Mouse (Mus musculus): ENCODE results near the gene Cdc40. TPM values are rescaled to one million over a fixed set of nuclear protein-coding genes. Genes with fewer than 3 reads are reported as not detected.

Gene Cdc40
- polyA plus RNA-seq (2015; fragmentation: Nextera tagmentation; extraction: Ambion mirVana) = 22.9 and 25.4 TPM in 2 replicates

GRCm38 (mm10) chr10:40882831-40883643 lies at the start of gene Cdc40, which contains the start of gene Wasf1:
Cdc40 (minus strand) TSS chr10:40883311.
Wasf1 (plus strand) TSS chr10:40883475.
- Histone ChIP-seq H3K9me3 (replicated peaks) (no peaks in the 10 kb centered on the region), H3K4me3 (replicated peaks) (peak within 1 kb of the TSS; percentile 92), H3K4me1 (peaks cover 32% of the 10 kb centered on the region), H3K27ac (replicated peaks) (peak within 1 kb of the TSS; percentile 100), H3K36me3 (no peaks in the 10 kb centered on the region), H3K27me3 (replicated peaks) (no peaks in the 10 kb centered on the region), H3K9ac (replicated peaks) (peak within 1 kb of the TSS; percentile 97), H3K4me2 (peak within 1 kb of the TSS; percentile 67)
- peak; percentile 97 for ATAC-seq (ENCODE audit: low FRiP score)
- 0% methylated on average over 44 of the region's 44 CpGs for WGBS

DNA sequence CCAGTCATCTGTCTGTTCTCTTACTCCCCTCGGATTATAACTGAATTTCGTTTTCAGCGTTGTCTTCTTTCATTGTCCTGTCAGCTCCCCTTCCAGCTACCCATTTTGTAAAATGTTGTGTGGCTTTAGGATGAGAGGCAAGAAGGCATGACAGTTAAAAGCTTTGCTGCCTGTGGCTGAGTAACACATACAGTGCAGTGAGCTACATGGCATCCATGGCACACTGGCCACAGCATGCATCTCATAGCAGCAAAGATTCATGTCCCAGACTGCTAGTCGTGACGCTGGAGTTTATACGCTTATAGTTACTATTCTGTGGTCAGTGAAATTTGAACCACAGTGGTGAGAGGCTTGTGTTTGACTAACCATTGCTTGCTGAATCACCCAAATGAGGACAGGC lies 36.4 kb upstream of the Cdc40 start:
- Histone ChIP-seq H3K9ac (replicated peaks) (no peak overlapping the region), H3K27ac (replicated peaks) (no peak overlapping the region), H3K4me1 (peaks cover 8% of the 10 kb centered on the region), H3K36me3 (peaks cover 13% of the 10 kb centered on the region), H3K4me2 (no peak overlapping the region), H3K9me3 (replicated peaks) (no peaks in the 10 kb centered on the region), H3K27me3 (replicated peaks) (no peaks in the 10 kb centered on the region), H3K4me3 (replicated peaks) (no peak overlapping the region)
- no peak for ATAC-seq (ENCODE audit: low FRiP score)
- WGBS = 74% methylated on average over 6 of the region's 6 CpGs

DNA sequence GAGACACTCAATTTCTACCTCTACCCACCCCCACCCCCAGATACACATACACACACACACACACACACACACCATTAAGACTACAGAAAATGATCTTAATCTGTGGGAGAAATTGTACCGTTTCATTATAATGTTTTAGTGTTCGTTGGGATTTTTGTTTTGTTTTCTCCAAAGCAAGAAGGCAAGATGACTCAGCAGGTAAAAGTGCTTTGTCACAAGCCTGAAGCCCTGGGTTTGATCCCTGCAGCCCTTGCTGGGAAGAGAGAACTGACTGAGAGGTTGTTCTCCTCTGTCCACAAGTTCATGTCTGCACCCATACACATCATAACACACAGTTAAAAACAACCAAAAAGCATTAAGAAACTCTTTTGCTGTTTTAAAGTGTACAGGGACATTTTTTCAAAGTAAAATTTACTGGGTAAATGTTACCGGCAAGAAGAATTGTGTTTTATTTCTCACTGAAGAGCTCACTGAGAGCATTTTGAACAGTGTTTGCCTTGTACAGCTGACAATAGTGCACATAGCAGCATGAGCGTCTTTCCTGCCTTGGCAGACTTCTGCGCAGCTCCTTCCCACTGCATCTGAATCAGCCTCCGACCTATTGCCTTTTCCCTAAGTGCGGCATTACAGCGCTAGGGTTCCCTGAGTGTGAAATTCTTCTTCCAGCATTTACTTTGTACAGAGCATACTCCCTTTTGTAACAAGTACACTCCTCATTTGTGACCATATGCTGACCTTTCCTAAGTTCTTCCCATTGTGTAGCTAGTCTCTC lies 35.7 kb upstream of the Cdc40 start:
- no peak for ATAC-seq (ENCODE audit: low FRiP score)

DNA sequence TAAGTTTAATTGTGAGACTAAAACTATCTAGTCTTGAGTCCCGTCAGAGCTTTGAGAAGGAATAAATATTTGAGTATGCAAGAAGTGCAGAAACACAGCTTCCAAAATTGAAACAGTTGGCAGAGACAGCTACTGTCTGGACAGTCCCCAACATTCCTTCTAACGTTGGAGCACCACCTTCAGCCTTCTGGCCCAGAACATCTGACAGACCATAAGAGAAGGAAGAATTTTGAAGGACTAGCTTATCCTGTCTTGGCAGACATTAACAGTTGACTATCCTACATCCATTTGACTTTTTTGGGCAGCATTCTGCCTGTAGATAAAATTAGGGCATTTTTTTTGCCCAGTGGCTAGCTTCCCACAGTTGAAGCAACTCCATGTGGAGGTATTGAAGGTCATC lies 32.1 kb upstream of the Cdc40 start:
- Histone ChIP-seq H3K4me3 (replicated peaks) (no peak overlapping the region), H3K4me1 (peaks cover 8% of the 10 kb centered on the region), H3K27ac (replicated peaks) (no peak overlapping the region), H3K9me3 (replicated peaks) (no peaks in the 10 kb centered on the region), H3K4me2 (no peak overlapping the region), H3K27me3 (replicated peaks) (no peaks in the 10 kb centered on the region), H3K36me3 (no peaks in the 10 kb centered on the region), H3K9ac (replicated peaks) (no peak overlapping the region)
- ATAC-seq (ENCODE audit: low FRiP score) = no peak
- WGBS = 86% methylated on average over 2 of the region's 2 CpGs

More for the DNA sequence above, 35.7 kb upstream of the Cdc40 start:
- 77% methylated on average over 8 of the region's 8 CpGs for WGBS
- Histone ChIP-seq H3K27me3 (replicated peaks) (no peaks in the 10 kb centered on the region), H3K9ac (replicated peaks) (no peak overlapping the region), H3K4me3 (replicated peaks) (no peak overlapping the region), H3K9me3 (replicated peaks) (no peaks in the 10 kb centered on the region), H3K4me1 (peaks cover 8% of the 10 kb centered on the region), H3K4me2 (no peak overlapping the region), H3K27ac (replicated peaks) (no peak overlapping the region), H3K36me3 (peaks cover 9% of the 10 kb centered on the region; the same call in 1 of the 2 replicates)

DNA sequence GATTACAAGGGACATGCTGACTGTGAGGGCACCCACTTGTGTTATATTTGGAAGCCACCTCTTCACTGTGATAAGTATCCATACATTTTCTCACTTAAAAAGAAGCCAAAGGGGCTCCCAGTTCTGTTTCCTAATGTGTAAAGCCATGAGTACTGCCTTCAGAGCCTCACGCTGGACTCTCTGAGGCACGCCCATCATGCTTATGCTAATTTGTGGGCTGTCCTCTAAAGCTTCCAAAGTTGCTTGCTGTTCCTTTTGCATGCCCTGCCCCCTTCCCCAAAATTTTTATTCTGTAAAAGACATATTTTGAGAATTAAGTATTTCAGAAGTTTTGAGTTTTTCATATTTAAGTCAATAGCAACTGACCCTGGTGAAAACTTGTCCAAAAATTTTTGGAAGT lies 27.7 kb upstream of the Cdc40 start:
- Histone ChIP-seq H3K27me3 (replicated peaks) (no peaks in the 10 kb centered on the region), H3K27ac (replicated peaks) (no peak overlapping the region), H3K4me3 (replicated peaks) (no peak overlapping the region), H3K4me2 (no peak overlapping the region), H3K4me1 (peaks cover 11% of the 10 kb centered on the region), H3K9ac (replicated peaks) (no peak overlapping the region), H3K9me3 (replicated peaks) (no peaks in the 10 kb centered on the region), H3K36me3 (no peaks in the 10 kb centered on the region)
- ATAC-seq (ENCODE audit: low FRiP score) = no peak
- 63% methylated on average over 2 of the region's 2 CpGs for WGBS

- WGBS = 49% methylated on average over 2 of the region's 2 CpGs
- Histone ChIP-seq H3K9me3 (replicated peaks) (no peaks in the 10 kb centered on the region), H3K27ac (replicated peaks) (no peak overlapping the region), H3K4me3 (replicated peaks) (no peak overlapping the region), H3K36me3 (no peaks in the 10 kb centered on the region), H3K27me3 (replicated peaks) (no peaks in the 10 kb centered on the region), H3K4me1 (peaks cover 11% of the 10 kb centered on the region), H3K9ac (replicated peaks) (no peak overlapping the region), H3K4me2 (no peak overlapping the region)
- no peak for ATAC-seq (ENCODE audit: low FRiP score)
Observed at GRCm38 (mm10) chr10:40908580-40908979, 25.5 kb upstream of the Cdc40 start.

GRCm38 (mm10) chr10:40906802-40907201 lies 23.7 kb upstream of the Cdc40 start:
- WGBS = 44% methylated on average over 7 of the region's 7 CpGs
- Histone ChIP-seq H3K27me3 (replicated peaks) (no peaks in the 10 kb centered on the region), H3K4me2 (no peak overlapping the region), H3K4me1 (peaks cover 14% of the 10 kb centered on the region), H3K9me3 (replicated peaks) (no peaks in the 10 kb centered on the region), H3K27ac (replicated peaks) (no peak overlapping the region), H3K36me3 (no peaks in the 10 kb centered on the region), H3K4me3 (replicated peaks) (no peak overlapping the region), H3K9ac (replicated peaks) (no peak overlapping the region)
- ATAC-seq (ENCODE audit: low FRiP score) = no peak

DNA sequence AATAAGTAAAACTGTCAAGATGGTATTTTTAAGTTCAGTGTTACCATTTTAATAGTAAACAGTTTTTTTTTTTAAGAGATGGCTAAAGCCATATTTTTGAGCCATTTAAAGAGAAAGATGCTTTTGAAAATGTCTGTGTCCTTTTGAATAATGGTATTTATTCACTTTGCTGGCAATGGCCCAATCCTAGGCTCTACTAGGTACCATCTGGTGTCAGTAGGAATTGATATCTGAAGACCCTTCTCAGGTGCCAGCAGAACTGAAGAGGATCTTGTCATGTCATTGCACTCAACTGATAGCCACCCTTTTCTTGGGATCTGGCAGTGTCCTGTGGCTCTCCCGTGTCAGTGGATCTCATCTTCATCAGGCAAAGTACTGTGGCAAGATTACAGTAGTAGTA lies 23.0 kb upstream of the Cdc40 start:
- Histone ChIP-seq H3K4me2 (no peak overlapping the region), H3K27me3 (replicated peaks) (no peaks in the 10 kb centered on the region), H3K9ac (replicated peaks) (no peak overlapping the region), H3K4me3 (replicated peaks) (no peak overlapping the region), H3K9me3 (replicated peaks) (no peaks in the 10 kb centered on the region), H3K36me3 (no peaks in the 10 kb centered on the region), H3K4me1 (peaks cover 14% of the 10 kb centered on the region), H3K27ac (replicated peaks) (no peak overlapping the region)
- no peak for ATAC-seq (ENCODE audit: low FRiP score)
- 89% methylated on average over 1 of the region's 1 CpGs for WGBS

- Histone ChIP-seq H3K9ac (replicated peaks) (no peak overlapping the region), H3K27ac (replicated peaks) (no peak overlapping the region), H3K36me3 (no peaks in the 10 kb centered on the region), H3K4me3 (replicated peaks) (no peak overlapping the region), H3K27me3 (replicated peaks) (no peaks in the 10 kb centered on the region), H3K4me1 (peaks cover 13% of the 10 kb centered on the region), H3K4me2 (no peak overlapping the region), H3K9me3 (replicated peaks) (no peaks in the 10 kb centered on the region)
- 67% methylated on average over 4 of the region's 4 CpGs for WGBS
- no peak for ATAC-seq (ENCODE audit: low FRiP score)
Observed at GRCm38 (mm10) chr10:40901786-40902185, 18.7 kb upstream of the Cdc40 start.

DNA sequence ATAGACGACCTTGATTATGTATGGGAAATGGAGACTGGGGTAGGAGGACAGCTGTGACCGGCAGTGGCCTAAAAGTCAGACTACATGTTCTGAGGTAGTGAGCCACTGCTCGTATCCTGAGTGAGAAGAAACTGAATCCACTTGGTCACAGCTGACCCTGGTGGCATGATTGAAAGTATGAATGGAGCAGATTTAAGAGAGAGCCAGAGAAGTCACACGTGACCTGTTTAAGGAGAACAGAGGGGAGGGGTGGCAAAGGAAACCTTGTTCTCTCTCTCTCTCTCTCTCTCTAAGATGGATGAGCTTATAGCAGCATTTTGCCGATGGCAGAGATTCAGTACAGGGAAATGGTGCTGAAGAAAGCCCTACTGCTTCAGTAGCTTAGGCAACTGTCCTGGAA lies 13.5 kb upstream of the Cdc40 start:
- no peak overlapping the region for H3K4me2 ChIP-seq
- 38% methylated on average over 5 of the region's 5 CpGs for WGBS
- H3K4me1 ChIP-seq = peaks cover 13% of the 10 kb centered on the region
- H3K9me3 ChIP-seq (replicated peaks) = no peaks in the 10 kb centered on the region
- no peaks in the 10 kb centered on the region for H3K36me3 ChIP-seq
- H3K27ac ChIP-seq (replicated peaks) = no peak overlapping the region
- H3K4me3 ChIP-seq (replicated peaks) = no peak overlapping the region
- peak; percentile 22; the same call in 1 of the 2 replicates for ATAC-seq (ENCODE audit: low FRiP score)
- no peak overlapping the region for H3K9ac ChIP-seq (replicated peaks)
- no peaks in the 10 kb centered on the region for H3K27me3 ChIP-seq (replicated peaks)

- Histone ChIP-seq H3K4me1 (peaks cover 13% of the 10 kb centered on the region), H3K4me2 (no peak overlapping the region), H3K9ac (replicated peaks) (no peak overlapping the region), H3K27ac (replicated peaks) (no peak overlapping the region), H3K27me3 (replicated peaks) (no peaks in the 10 kb centered on the region), H3K4me3 (replicated peaks) (no peak overlapping the region), H3K36me3 (no peaks in the 10 kb centered on the region), H3K9me3 (replicated peaks) (no peaks in the 10 kb centered on the region)
- 90% methylated on average over 12 of the region's 12 CpGs for whole genome bisulfite sequencing
- peak; percentile 23; the same call in 1 of the 2 replicates for ATAC-seq (ENCODE audit: low FRiP score)
Observed at GRCm38 (mm10) chr10:40895765-40896164, 12.7 kb upstream of the Cdc40 start.

- no peak overlapping the region for H3K9ac ChIP-seq (replicated peaks)
- 86% methylated on average over 4 of the region's 4 CpGs for WGBS
- H3K36me3 ChIP-seq = no peaks in the 10 kb centered on the region
- no peaks in the 10 kb centered on the region for H3K9me3 ChIP-seq (replicated peaks)
- no peak overlapping the region for H3K4me2 ChIP-seq
- no peak overlapping the region for H3K27ac ChIP-seq (replicated peaks)
- H3K27me3 ChIP-seq (replicated peaks) = no peaks in the 10 kb centered on the region
- H3K4me3 ChIP-seq (replicated peaks) = no peak overlapping the region
- H3K4me1 ChIP-seq = peaks cover 6% of the 10 kb centered on the region
- no peak for ATAC-seq (ENCODE audit: low FRiP score)
Observed at GRCm38 (mm10) chr10:40889146-40889545, 6.0 kb upstream of the Cdc40 start.
